Mouse (Mus musculus) brain, adult 10 weeks (tissue): ENCODE results near the gene Tmem265. TPM values are rescaled to one million over a fixed set of nuclear protein-coding genes. Genes with fewer than 3 reads are reported as not detected.

Experiments used
- polyA plus RNA-seq: library from polyadenylated mRNA; stranded (reverse); fragments of 350-450 nt; fragmentation: Illumina TruSeq; extraction: RNeasy Lipid Tissue Mini Kit (QIAGEN cat#74804); gene quantifications from one replicate; pipeline ENCODE4 v1.2.3, GENCODE M21; 2015; ENCODE audit warnings: low read depth, low replicate concordance

Gene Tmem265
- polyA plus RNA-seq: not detected

DNA sequence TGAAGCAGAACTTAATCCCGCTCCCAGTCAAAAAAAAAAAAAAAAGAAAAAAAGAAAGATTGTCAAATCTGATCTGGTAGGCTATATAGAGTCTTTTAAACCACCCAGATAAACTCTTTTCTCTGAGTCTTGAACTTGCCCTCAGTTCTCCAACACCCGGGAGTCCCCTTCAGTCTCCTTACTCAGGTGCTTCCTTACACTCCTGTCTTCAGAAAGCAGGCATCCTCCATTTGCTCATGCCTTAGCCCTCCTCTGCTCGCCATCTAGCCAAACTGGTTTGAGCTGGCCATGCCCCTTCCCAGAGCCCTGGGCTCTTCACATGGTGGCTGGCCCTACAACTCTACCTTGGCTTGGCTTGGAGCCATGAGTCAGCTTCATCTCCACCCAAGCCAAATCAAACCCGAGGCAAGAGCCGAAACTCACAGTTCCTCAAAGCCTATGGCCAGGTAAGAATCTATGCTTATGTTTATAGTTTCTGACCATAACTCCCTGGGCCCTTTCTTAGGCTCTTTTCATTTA, at the start of gene Tmem265:
Gene Tmem265 (plus strand): TSS at position 51 of the 519 bp plus-strand sequence.

DNA sequence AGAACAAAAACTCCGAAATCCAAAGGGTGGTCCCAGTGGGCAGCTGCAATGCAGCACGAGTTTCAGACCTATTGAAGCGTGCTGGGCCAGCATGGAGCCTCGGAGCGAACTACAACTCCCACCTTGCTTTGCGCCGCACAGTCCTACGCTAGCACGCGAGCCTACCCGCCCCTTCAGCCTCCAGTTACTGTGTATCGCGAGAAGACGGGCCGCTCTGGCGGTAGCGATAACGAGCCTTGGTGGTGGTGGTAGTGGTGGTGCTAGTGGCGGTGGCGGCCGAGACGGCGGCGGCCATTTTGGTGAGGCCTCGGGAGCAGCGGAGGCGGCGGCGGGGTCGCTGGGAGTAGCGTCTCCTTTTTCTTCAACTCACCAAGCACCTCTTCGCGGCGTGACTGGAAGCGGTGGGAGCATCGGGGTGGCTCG, 49.4 kb upstream of the Tmem265 start, which contains the start of gene Srcap:
Gene Srcap (plus strand): TSS at position 176 of the 423 bp plus-strand sequence.

DNA sequence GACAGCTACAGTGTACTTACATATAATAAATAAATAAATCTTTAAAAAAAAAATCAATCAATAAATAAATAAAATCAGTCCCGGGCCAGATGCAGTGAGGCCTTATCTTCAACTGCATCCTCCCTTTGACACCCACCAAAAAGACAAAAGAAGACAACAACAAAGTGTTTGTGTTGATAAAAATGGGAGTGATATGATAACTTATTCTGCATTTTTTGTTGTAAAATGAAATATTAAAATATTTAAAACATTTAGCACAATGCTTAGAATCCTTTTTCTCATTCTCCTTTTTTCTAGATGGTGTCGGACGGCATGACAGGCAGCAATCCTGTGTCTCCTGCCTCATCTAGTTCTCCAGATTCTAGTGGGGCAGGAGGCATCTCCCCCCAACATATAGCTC, 41.9 kb upstream of the Tmem265 start, which contains the start of gene Gm42715:
Gene Gm42715 (plus strand): TSS at position 301 of the 400 bp plus-strand sequence.

DNA sequence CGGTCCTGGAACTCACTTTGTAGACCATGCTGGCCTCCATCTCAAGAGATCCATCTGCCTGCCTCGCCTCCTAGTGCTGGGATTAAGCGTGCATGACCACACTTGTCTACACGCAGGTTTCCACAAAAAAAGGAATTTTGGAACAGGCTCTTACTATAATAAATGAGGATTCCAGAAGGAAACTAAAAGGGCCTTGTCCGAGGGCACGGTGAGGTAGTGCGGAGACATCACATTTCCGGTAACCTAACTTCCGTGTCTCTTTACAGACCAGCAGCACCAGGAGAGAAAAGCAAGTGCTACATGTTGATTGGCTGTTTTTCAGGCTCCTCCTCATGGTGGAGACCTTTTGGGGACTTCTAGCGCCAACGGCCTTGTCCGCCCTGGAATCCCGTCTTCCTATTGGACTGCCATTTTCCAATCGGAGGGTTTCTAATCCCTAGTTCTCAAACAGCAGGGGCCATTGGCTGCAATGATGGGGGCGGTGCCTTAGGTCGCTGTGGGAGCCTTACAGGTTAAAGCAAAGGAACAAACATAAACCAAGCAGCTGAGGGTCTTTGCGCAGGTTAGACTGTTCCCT, 11.8 kb downstream of the Tmem265 start, which contains the start of gene Phkg2:
Gene Phkg2 (plus strand): TSS at position 446 of the 577 bp plus-strand sequence.

DNA sequence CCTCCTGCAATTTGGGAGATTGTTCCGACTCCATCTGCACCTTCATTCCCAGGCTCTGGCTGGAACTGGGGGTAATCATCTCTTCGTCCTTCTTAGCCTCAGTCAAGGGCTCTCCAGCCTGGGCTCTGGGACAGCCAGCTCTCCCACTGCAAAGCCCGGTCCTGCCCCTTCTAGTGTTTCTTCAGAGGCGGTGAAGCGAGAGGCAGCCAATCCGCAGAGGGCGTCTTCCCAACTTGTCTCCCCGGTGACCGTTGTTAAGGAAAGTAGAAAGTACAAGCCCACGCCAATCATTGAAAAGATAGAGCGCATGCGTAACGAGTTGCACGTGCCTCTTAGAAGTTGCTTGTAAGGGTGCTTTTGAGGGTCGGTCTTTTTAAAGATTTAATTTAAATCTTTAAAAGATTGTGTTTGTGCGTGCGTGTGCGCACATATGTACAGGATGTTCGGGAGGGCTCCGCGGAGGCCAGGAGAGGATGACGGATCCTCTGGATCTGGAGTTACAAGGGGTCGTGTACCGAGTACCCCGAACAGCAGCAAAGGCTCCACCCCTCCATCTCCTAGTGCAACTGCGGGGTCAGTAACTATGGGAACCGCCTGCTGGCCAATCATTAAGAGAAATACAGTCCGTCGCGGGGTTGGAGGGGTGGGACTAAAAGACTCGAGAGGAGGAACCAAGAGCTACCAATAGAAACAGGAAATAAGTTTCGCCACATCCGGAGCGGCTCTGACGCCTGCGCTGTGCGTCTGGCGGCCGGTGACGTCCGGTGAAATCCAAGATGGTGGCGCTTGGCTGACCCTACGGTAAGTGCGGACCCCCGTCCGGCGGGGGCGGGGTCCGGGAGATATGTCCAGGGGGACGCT, 27.1 kb downstream of the Tmem265 start, which contains the start of the genes Ccdc189 and Rnf40:
Gene Ccdc189 (minus strand): TSS at position 585 of the 861 bp plus-strand sequence.
Gene Rnf40 (plus strand): TSS at position 757 of the 861 bp plus-strand sequence.

DNA sequence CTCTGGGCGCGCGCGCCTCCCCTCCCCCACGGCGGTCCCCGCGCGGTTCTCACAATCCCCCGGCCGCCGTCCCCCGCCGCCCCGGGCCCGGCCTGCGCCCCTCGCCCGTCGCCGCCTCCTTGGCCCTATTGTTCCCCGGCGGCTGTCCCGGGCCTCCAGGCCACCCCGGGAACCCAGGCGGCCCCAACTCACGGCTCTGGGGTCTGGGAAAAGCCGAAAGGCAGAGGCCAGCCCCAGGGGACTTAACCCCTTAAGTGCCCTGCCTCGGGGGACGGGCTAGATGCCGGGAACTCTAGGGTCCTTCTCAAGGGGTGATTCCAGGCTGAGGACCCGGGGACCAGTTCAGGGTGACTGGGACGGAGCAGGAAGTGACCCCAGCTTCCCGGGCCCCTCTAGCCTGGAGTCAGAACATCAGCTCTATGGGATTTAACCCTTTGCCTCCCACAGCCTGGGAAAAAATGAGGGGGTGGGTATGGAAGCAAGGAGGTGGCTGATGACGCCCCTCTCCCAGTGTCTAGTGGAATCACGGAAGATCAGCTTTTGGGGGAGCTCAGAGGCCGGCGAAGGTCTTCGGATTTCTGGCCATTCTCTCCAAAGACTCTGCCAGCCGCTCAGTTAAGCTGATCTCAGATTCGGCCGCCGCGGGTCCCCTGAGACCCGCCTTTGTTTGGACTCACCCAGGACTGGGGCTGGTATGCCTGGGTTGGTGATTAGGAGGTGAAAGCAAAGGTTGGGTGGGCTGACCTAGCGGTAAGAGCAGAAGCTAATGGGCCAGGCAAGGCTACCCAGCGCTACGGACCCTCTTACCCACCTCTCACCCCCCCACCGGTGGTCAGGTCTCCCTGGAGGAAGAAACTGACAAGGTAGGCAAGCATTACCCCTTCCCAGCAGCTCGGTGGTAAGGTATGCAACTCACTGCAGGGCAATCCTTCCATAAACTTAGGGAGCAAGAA, 54.0 kb downstream of the Tmem265 start, which contains the start of gene Zfp629:
Gene Zfp629 (minus strand): TSS at position 907 of the 953 bp plus-strand sequence.

Other genes starting within 250 kb of the Tmem265 start
- gene Zfp768, start 215.8 kb upstream of the Tmem265 start, polyA plus RNA-seq: 11.7 TPM
- 5.3 TPM for gene Zfp747, start 185.3 kb upstream of the Tmem265 start, polyA plus RNA-seq
- 2.3 TPM for gene 9130019O22Rik, start 174.2 kb upstream of the Tmem265 start, polyA plus RNA-seq
- gene E430018J23Rik, start 167.8 kb upstream of the Tmem265 start, polyA plus RNA-seq: 5.9 TPM
- 5.1 TPM for gene Zfp764, start 154.6 kb upstream of the Tmem265 start, polyA plus RNA-seq
- 20.0 TPM for gene Zfp688, start 139.3 kb upstream of the Tmem265 start, polyA plus RNA-seq
- 4.0 TPM for gene Zfp689, start 112.2 kb upstream of the Tmem265 start, polyA plus RNA-seq
- gene Prr14, start 101.8 kb upstream of the Tmem265 start, polyA plus RNA-seq: 26.1 TPM
- 44.8 TPM for gene Fbrs, start 82.2 kb upstream of the Tmem265 start, polyA plus RNA-seq
- gene Srcap, start 49.4 kb upstream of the Tmem265 start, polyA plus RNA-seq: 22.6 TPM
- 11.1 TPM for gene Gm42715, start 41.8 kb upstream of the Tmem265 start, polyA plus RNA-seq
- gene Phkg2, start 11.9 kb downstream of the Tmem265 start, polyA plus RNA-seq: 93.0 TPM
- 12.4 TPM for gene Ccdc189, start 27.2 kb downstream of the Tmem265 start, polyA plus RNA-seq
- gene Rnf40, start 27.4 kb downstream of the Tmem265 start, polyA plus RNA-seq: 30.1 TPM
- gene Zfp629, start 54.4 kb downstream of the Tmem265 start, polyA plus RNA-seq: 10.7 TPM
- 25.9 TPM for gene Bcl7c, start 147.5 kb downstream of the Tmem265 start, polyA plus RNA-seq
- 2.5 TPM for gene Ctf1, start 151.3 kb downstream of the Tmem265 start, polyA plus RNA-seq
- not detected for gene Ctf2, start 170.8 kb downstream of the Tmem265 start, polyA plus RNA-seq
- gene Fbxl19, start 183.2 kb downstream of the Tmem265 start, polyA plus RNA-seq: 38.6 TPM
- 20.2 TPM for gene Orai3, start 208.4 kb downstream of the Tmem265 start, polyA plus RNA-seq
- gene Setd1a, start 215.3 kb downstream of the Tmem265 start, polyA plus RNA-seq: 21.5 TPM
- gene Gm49388, start 224.2 kb downstream of the Tmem265 start, polyA plus RNA-seq: not detected
- 13.3 TPM for gene Hsd3b7, start 239.2 kb downstream of the Tmem265 start, polyA plus RNA-seq